Mouse (Mus musculus) CH12.LX (cell line): ENCODE results near the gene Car10. TPM values are rescaled to one million over a fixed set of nuclear protein-coding genes. Genes with fewer than 3 reads are reported as not detected.

Experiments
- DNase-seq: peaks from one replicate; pipeline ENCODE4 v3.0.0-alpha.2; 2013; ENCODE audit errors: extremely low read depth
- H3K27ac ChIP-seq: 2 replicates; pipeline ENCODE4 v1.5.1; 2012; ENCODE audit warnings: low read depth, mild to moderate bottlenecking, control low read depth, moderate library complexity; ENCODE audit not compliant: insufficient read depth
- H3K27me3 ChIP-seq: replicated peaks from 2 replicates; pipeline ENCODE3; 2012; ENCODE audit warnings: inconsistent platforms
- H3K36me3 ChIP-seq, 2 experiments: replicated peaks in 1 of 2; 2 replicates each; pipeline versions ENCODE3 to v1.6.1; 2012; ENCODE audit warnings: inconsistent platforms in 1 of 2, low read length in 1 of 2, mild to moderate bottlenecking in 1 of 2, mixed read lengths in 1 of 2, moderate library complexity in 1 of 2; ENCODE audit not compliant: control insufficient read depth in 1 of 2, insufficient read depth in 1 of 2
- H3K4me1 ChIP-seq, 2 experiments: 2 replicates each; pipeline ENCODE4 v1.6.1; 2012; ENCODE audit warnings: inconsistent platforms in 1 of 2, moderate library complexity in 1 of 2; ENCODE audit not compliant: insufficient read depth in 2 of 2, control insufficient read depth in 1 of 2
- H3K4me2 ChIP-seq: 2 replicates; pipeline ENCODE4 v1.6.1; 2012; ENCODE audit warnings: low read depth, mild to moderate bottlenecking, control low read depth; ENCODE audit not compliant: poor library complexity, insufficient read depth, severe bottlenecking
- H3K4me3 ChIP-seq, 3 experiments: fragments of 150-350 bp in 1 of 3; sonication (generic) in 1 of 3; replicated peaks in 1 of 3; 2 replicates each; pipeline versions ENCODE3 to v1.5.1; 2011 to 2012; ENCODE audit warnings: low read depth in 2 of 3, low read length in 2 of 3, mild to moderate bottlenecking in 2 of 3, moderate library complexity in 2 of 3, control low read depth in 1 of 3, improper control_type of control experiment in 1 of 3, inconsistent platforms in 1 of 3, mixed read lengths in 1 of 3; ENCODE audit not compliant: poor library complexity in 1 of 3
- H3K79me2 ChIP-seq: replicated peaks from 2 replicates; pipeline ENCODE4 v1.6.1; 2012; ENCODE audit warnings: mild to moderate bottlenecking, moderate library complexity; ENCODE audit not compliant: control insufficient read depth, poor library complexity, insufficient read depth, severe bottlenecking; ENCODE audit errors: extremely low read depth
- H3K9ac ChIP-seq: 2 replicates; pipeline ENCODE4 v1.6.1; 2012; ENCODE audit warnings: low read depth, mild to moderate bottlenecking, control low read depth, moderate library complexity; ENCODE audit not compliant: insufficient read depth
- H3K9me3 ChIP-seq: replicated peaks from 2 replicates; pipeline ENCODE3; 2012; ENCODE audit warnings: low read length, inconsistent platforms, mixed read lengths
- BHLHE40 ChIP-seq: IDR thresholded peaks from 2 replicates; pipeline ENCODE4 v1.6.1; 2011; ENCODE audit warnings: mild to moderate bottlenecking, low read depth, low read length, improper control_type of control experiment
- CTCF ChIP-seq, 2 experiments: IDR thresholded peaks in 1 of 2; conservative IDR thresholded peaks in 1 of 2; 2 replicates each; pipeline ENCODE4 v1.5.1; 2011 to 2012; ENCODE audit warnings: low read depth in 2 of 2, low read length in 2 of 2, improper control_type of control experiment in 1 of 2, inconsistent platforms in 1 of 2, mild to moderate bottlenecking in 1 of 2, moderate library complexity in 1 of 2
- ELF1 ChIP-seq: IDR thresholded peaks from 2 replicates; pipeline ENCODE4 v1.6.1; 2014; ENCODE audit warnings: low read depth, mild to moderate bottlenecking, inconsistent platforms, low read length, improper control_type of control experiment
- EP300 ChIP-seq: IDR thresholded peaks from 2 replicates; pipeline ENCODE4 v1.6.1; 2011; ENCODE audit warnings: low read length, improper control_type of control experiment
- ETS1 ChIP-seq: conservative IDR thresholded peaks from 2 replicates; pipeline ENCODE4 v1.6.1; 2012; ENCODE audit warnings: low read depth, mild to moderate bottlenecking, inconsistent platforms, low read length, improper control_type of control experiment, moderate library complexity
- HCFC1 ChIP-seq: IDR thresholded peaks from 2 replicates; pipeline ENCODE4 v1.6.1; 2012; ENCODE audit warnings: low read depth, mild to moderate bottlenecking, inconsistent platforms, low read length, improper control_type of control experiment
- IRF4 ChIP-seq: IDR thresholded peaks from 2 replicates; pipeline ENCODE4 v1.6.1; 2014; ENCODE audit warnings: low read depth, mild to moderate bottlenecking, inconsistent platforms, low read length, improper control_type of control experiment
- JUND ChIP-seq: conservative IDR thresholded peaks from 2 replicates; pipeline ENCODE4 v1.6.1; 2011; ENCODE audit warnings: low read depth, low read length, improper control_type of control experiment
- MAX ChIP-seq: IDR thresholded peaks from 2 replicates; pipeline ENCODE4 v1.6.1; 2011; ENCODE audit warnings: low read length, improper control_type of control experiment
- MAZ ChIP-seq: IDR thresholded peaks from 2 replicates; pipeline ENCODE4 v1.6.1; 2012; ENCODE audit warnings: low read depth, mild to moderate bottlenecking, inconsistent platforms, low read length, improper control_type of control experiment, moderate library complexity
- MEF2A ChIP-seq: IDR thresholded peaks from 2 replicates; pipeline ENCODE4 v1.6.1; 2014; ENCODE audit warnings: low read depth, mild to moderate bottlenecking, inconsistent platforms, low read length, improper control_type of control experiment, borderline replicate concordance
- MXI1 ChIP-seq: IDR thresholded peaks from 2 replicates; pipeline ENCODE4 v1.6.1; 2011; ENCODE audit warnings: mild to moderate bottlenecking, low read depth, low read length, improper control_type of control experiment
- MYC ChIP-seq: IDR thresholded peaks from 2 replicates; pipeline ENCODE4 v1.6.1; 2011; ENCODE audit warnings: low read depth, mild to moderate bottlenecking, improper control_type of control experiment, low read length
- NELFE ChIP-seq: IDR thresholded peaks from 2 replicates; pipeline ENCODE4 v1.6.1; 2011; ENCODE audit warnings: low read depth, low read length, improper control_type of control experiment
- NRF1 ChIP-seq: IDR thresholded peaks from 2 replicates; pipeline ENCODE4 v1.6.1; 2014; ENCODE audit warnings: low read depth, mild to moderate bottlenecking, inconsistent platforms, low read length, improper control_type of control experiment, moderate library complexity
- POLR2A ChIP-seq: IDR thresholded peaks from 2 replicates; pipeline ENCODE4 v1.6.1; 2011; ENCODE audit warnings: low read depth, mild to moderate bottlenecking, improper control_type of control experiment, low read length
- POLR2AphosphoS2 ChIP-seq: IDR thresholded peaks from 2 replicates; pipeline ENCODE4 v1.6.1; 2011; ENCODE audit warnings: low read depth, low read length, improper control_type of control experiment
- RAD21 ChIP-seq: IDR thresholded peaks from 2 replicates; pipeline ENCODE4 v1.6.1; 2011; ENCODE audit warnings: low read depth, mild to moderate bottlenecking, low read length, improper control_type of control experiment, moderate library complexity
- RCOR1 ChIP-seq: conservative IDR thresholded peaks from 2 replicates; pipeline ENCODE4 v1.6.1; 2012; ENCODE audit warnings: low read depth, mild to moderate bottlenecking, inconsistent platforms, low read length, improper control_type of control experiment
- TCF12 ChIP-seq: IDR thresholded peaks from 2 replicates; pipeline ENCODE4 v1.6.1; 2014; ENCODE audit warnings: low read depth, mild to moderate bottlenecking, inconsistent platforms, low read length, improper control_type of control experiment
- ZMIZ1 ChIP-seq: IDR thresholded peaks from 2 replicates; pipeline ENCODE4 v1.6.1; 2012; ENCODE audit warnings: low read depth, mild to moderate bottlenecking, inconsistent platforms, low read length, improper control_type of control experiment
- ZNF384 ChIP-seq: IDR thresholded peaks from 2 replicates; pipeline ENCODE4 v1.6.1; 2012; ENCODE audit warnings: low read depth, low read length, improper control_type of control experiment, inconsistent platforms
- dilution Hi-C: fragments of 300-500 bp; cut with MboI; formaldehyde crosslinking; loops from 2 replicates; pipeline ENCODE4 v1.14.3; 2020; ENCODE audit warnings: low sequenced_read_pairs; ENCODE audit not compliant: extremely low pct_unique_long_range_greater_than_20kb, extremely low pct_ligation_motif_present
- in situ Hi-C: fragments of 300-500 bp; cut with MboI; formaldehyde crosslinking; loops from 3 replicates; pipeline ENCODE4 v1.14.3; 2019; ENCODE audit warnings: low sequenced_read_pairs, low pct_ligation_motif_present, low pct_unique_long_range_greater_than_20kb, mixed read lengths
- polyA plus RNA-seq: library from polyadenylated mRNA; unstranded; fragments of >175 nt; gene quantifications from 2 replicates; pipeline ENCODE4 v1.2.1, GENCODE M21; 2012; ENCODE audit warnings: low read depth; ENCODE audit not compliant: insufficient read length
- total RNA-seq, 2 experiments: library from RNA; depleted of rRNA; stranded (reverse); fragments of 300-350 nt in 1 of 2; fragments of >200 nt in 1 of 2; gene quantifications; 2 replicates each; pipeline ENCODE4 v1.2.3; 2012 to 2014

Car10 gene
- total and polyA plus RNA-seq, 3 experiments = not detected

- H3K9me3 ChIP-seq = peaks cover 65% of the 10 kb centered on the region
- H3K4me1 ChIP-seq = no peaks in the 10 kb centered on the region
- H3K4me2 ChIP-seq = no peak overlapping the region
- H3K27me3 ChIP-seq = no peaks in the 10 kb centered on the region
- in situ Hi-C loops (loop anchor here (25.0 kb wide), 1 partner anchor 361 kb away; no protein-coding TSS in a partner anchor), dilution Hi-C loops (no loop called here)
- no peaks in the 10 kb centered on the region for H3K36me3 ChIP-seq
- H3K4me3 ChIP-seq = no peak overlapping the region
- no peak overlapping the region for H3K27ac ChIP-seq
- no peak for TF ChIP-seq TCF12
- no peak for TF ChIP-seq EP300
- TF ChIP-seq MAX = no peak
- no peak for TF ChIP-seq ZMIZ1
- TF ChIP-seq NELFE = no peak
- TF ChIP-seq MAZ = no peak
- TF ChIP-seq MYC = no peak
- TF ChIP-seq CTCF (conservative IDR thresholded peaks at IDR 0.05 in 1 of 2, IDR thresholded peaks at IDR 0.05 in 1 of 2; ENCODE audit: low read depth in 2 of 2, low read length in 2 of 2) = no peak
- TF ChIP-seq POLR2A = no peak
- TF ChIP-seq BHLHE40 = no peak
- no peak for TF ChIP-seq RCOR1
- H3K9ac ChIP-seq = no peak overlapping the region
- DNase-seq = no peak
- no peaks in the 10 kb centered on the region for H3K79me2 ChIP-seq
These were observed 28.6 kb downstream of the Car10 start for GRCm38 (mm10) chr11:93126466-93126865.

- Histone ChIP-seq H3K27me3 (no peaks in the 10 kb centered on the region), H3K36me3 (no peaks in the 10 kb centered on the region), H3K9me3 (peaks cover 61% of the 10 kb centered on the region), H3K9ac (no peak overlapping the region), H3K79me2 (no peaks in the 10 kb centered on the region), H3K4me2 (no peak overlapping the region), H3K4me3 (no peak overlapping the region), H3K4me1 (no peaks in the 10 kb centered on the region), H3K27ac (no peak overlapping the region)
- dilution Hi-C loops = no loop called here
- no peak for DNase-seq
- in situ Hi-C loops = loop anchor here (25.0 kb wide), 1 partner anchor 359 kb away; no protein-coding TSS in a partner anchor
- TF ChIP-seq NRF1 (no peak), MXI1 (no peak)
These were observed 30.7 kb downstream of the Car10 start for GRCm38 (mm10) chr11:93128481-93128880.

DNA sequence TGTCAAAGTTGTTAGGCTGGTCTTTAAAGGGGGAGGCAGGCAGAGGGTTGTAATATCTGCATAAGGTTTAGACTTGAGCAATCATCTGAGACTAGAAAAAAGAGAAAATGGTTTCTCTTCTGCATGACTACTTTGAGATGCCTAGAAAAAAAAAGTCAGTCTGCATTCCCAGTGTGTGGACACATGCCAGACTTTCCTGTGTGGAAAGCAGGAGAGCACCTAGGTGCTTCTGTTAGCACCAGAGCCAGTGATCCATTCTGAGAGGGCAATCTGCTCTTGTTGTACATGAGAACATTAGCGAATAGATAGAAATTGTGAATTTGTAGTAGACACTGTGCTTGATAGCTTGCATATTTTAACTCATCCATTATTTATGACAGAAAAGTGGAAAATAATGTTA lies 40.0 kb downstream of the Car10 start:
- Histone ChIP-seq H3K9ac (no peak overlapping the region), H3K36me3 (no peaks in the 10 kb centered on the region), H3K27ac (no peak overlapping the region), H3K4me1 (no peaks in the 10 kb centered on the region), H3K9me3 (peaks cover 61% of the 10 kb centered on the region), H3K4me3 (no peak overlapping the region), H3K4me2 (no peak overlapping the region), H3K79me2 (no peaks in the 10 kb centered on the region), H3K27me3 (no peaks in the 10 kb centered on the region)
- in situ Hi-C loops = loop anchor here (25.0 kb wide), 1 partner anchor 349 kb away; no protein-coding TSS in a partner anchor
- DNase-seq = no peak
- no peak for TF ChIP-seq EP300
- no peak for TF ChIP-seq JUND
- TF ChIP-seq MAZ = no peak
- no peak for TF ChIP-seq MXI1
- TF ChIP-seq BHLHE40 = no peak
- no peak for TF ChIP-seq IRF4
- no peak for TF ChIP-seq MAX
- no peak for TF ChIP-seq TCF12
- no peak for TF ChIP-seq HCFC1
- TF ChIP-seq RAD21 = no peak
- TF ChIP-seq CTCF (conservative IDR thresholded peaks at IDR 0.05 in 1 of 2, IDR thresholded peaks at IDR 0.05 in 1 of 2; ENCODE audit: low read depth in 2 of 2, low read length in 2 of 2) = no peak
- TF ChIP-seq ZNF384 = no peak
- no peak for TF ChIP-seq POLR2AphosphoS2
- TF ChIP-seq POLR2A = no peak
- TF ChIP-seq NRF1 = no peak
- TF ChIP-seq ELF1 = no peak
- TF ChIP-seq ETS1 = no peak
- no peak for TF ChIP-seq MEF2A
- dilution Hi-C loops = no loop called here
